In the genomic region with DNA sequence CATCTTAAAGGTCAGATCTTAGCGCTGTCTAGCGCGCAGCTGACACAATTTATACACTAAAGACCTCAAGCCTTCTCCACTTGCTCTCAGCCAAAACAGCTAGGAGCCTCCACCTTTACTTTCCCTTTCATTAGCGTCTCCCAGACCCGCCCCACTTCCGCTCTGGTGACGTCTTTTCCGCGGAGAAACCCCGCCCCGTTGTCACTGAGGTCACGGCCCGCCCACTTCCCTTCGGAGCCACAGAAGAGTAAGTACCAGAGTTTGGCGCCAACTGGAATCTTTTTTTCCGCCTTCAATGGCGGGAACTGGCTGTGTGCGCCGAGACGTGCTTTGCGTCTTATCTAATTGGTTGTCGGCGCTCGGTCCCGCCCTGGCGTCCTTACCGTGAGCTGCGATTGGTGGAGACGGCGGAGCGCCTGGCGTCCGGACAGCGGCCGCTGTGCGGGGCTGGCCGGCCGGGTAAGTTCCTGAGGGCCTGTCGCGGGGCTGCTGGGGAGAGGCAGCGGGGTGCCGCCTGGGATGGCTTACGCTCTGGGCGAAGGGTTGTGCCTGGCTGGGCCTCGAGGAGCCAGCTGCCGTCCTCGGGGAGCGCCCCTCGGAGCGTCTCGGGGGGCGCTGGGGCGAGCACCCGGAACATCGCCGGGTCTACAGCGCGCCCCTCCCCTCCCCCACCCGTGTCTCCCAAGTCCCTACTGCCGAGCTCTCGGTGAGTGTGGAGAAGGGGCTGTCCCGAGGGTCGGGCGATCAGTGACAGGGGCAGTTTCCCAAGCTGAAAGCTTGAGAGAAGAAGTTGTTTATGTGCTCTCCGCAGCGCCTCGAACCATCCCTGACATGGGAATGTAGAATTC, we compare ENCODE assay signal across 8 mouse cellular contexts. TPM values are rescaled to one million over a fixed set of nuclear protein-coding genes. Genes with fewer than 3 reads are reported as not detected.
DNase-seq lines count a peak whose midpoint lies in the region; ATAC-seq and TF ChIP-seq lines count a peak whose summit lies in the region.

A gene (plus strand): TSS at position 418 of the 848 bp plus-strand sequence.

- H3K9ac ChIP-seq in embryonic facial prominence, embryonic 15.5 days = peak within 1 kb of the TSS; percentile 84
- peak within 1 kb of the TSS; percentile 84 for H3K9ac ChIP-seq in limb, embryonic 14.5 days (ENCODE audit: low read depth, low read length, severe bottlenecking)
- peak within 1 kb of the TSS; percentile 76 for H3K9ac ChIP-seq in midbrain, postnatal 0 days (replicated peaks; ENCODE audit: low read length, poor library complexity, severe bottlenecking)

- DNase-seq in 416B (ENCODE audit: low read depth) = peak; percentile 99
- DNase-seq in heart, adult 8-10 months (ENCODE audit: low spot score) = peak; percentile 100
- DNase-seq in kidney, adult 9 months = peak; percentile 100
- peak; percentile 100 for DNase-seq in limb, embryonic 14.5 days (ENCODE audit: low spot score)
- peak; percentile 100 for DNase-seq in midbrain, postnatal 0 days (ENCODE audit: low spot score)
- peak; percentile 97 to 99 for DNase-seq in spleen, postnatal 14 days (ENCODE audit: low spot score in 2 of 2)

- peak; percentile 100 for ATAC-seq in embryonic facial prominence, embryonic 15.5 days (ENCODE audit: insufficient number of reproducible peaks, low FRiP score, low TSS enrichment, low read depth)
- ATAC-seq in limb, embryonic 14.5 days (ENCODE audit: low FRiP score, low read depth) = peak; percentile 99
- peak; percentile 99 for ATAC-seq in midbrain, postnatal 0 days (ENCODE audit: low FRiP score)

- H3K9me3 ChIP-seq in embryonic facial prominence, embryonic 15.5 days (replicated peaks) = no peaks in the 10 kb centered on the region
- no peaks in the 10 kb centered on the region for H3K9me3 ChIP-seq in limb, embryonic 14.5 days (ENCODE audit: control insufficient read depth, low read length)
- H3K9me3 ChIP-seq in midbrain, postnatal 0 days (ENCODE audit: low read length) = no peaks in the 10 kb centered on the region

- no peaks in the 10 kb centered on the region for H3K27me3 ChIP-seq in embryonic facial prominence, embryonic 15.5 days
- no peaks in the 10 kb centered on the region for H3K27me3 ChIP-seq in limb, embryonic 14.5 days (ENCODE audit: control insufficient read depth, insufficient read depth, low read length)
- no peaks in the 10 kb centered on the region for H3K27me3 ChIP-seq in midbrain, postnatal 0 days (ENCODE audit: insufficient read depth, low read length)

- 0 out of 2 replicates have a peak, but pooled peaks cover 4% of the 10 kb centered on the region for H3K36me3 ChIP-seq in embryonic facial prominence, embryonic 15.5 days
- no peaks in the 10 kb centered on the region; the same call in 1 of the 2 replicates for H3K36me3 ChIP-seq in limb, embryonic 14.5 days (ENCODE audit: control insufficient read depth, insufficient read depth, low read length)
- H3K36me3 ChIP-seq in midbrain, postnatal 0 days (ENCODE audit: insufficient read depth, low read length) = no peaks in the 10 kb centered on the region

- peak; percentile 67; the same call in 1 of the 2 replicates for TF ChIP-seq POLR2A in bone marrow, adult 2 months (IDR thresholded peaks at IDR 0.05; ENCODE audit: borderline replicate concordance, control insufficient read depth, low read depth, low read length)
- peak; percentile 79; the same call in 1 of the 2 replicates for TF ChIP-seq POLR2A in limb, embryonic 14.5 days (IDR thresholded peaks at IDR 0.05; ENCODE audit: borderline replicate concordance, extremely low read depth, insufficient read depth, insufficient read length)

- TF ChIP-seq CTCF in bone marrow, adult 2 months (IDR thresholded peaks at IDR 0.05; ENCODE audit: control insufficient read depth, insufficient read depth, low read length) = no peak
- TF ChIP-seq CTCF in midbrain, postnatal 0 days (IDR thresholded peaks at IDR 0.05) = peak; percentile 6; the same call in 1 of the 2 replicates

- WGBS in bone marrow, adult 2 months = under 1% methylated on average over 67 of the region's 67 CpGs
- WGBS in embryonic facial prominence, embryonic 15.5 days = under 1% methylated on average over 67 of the region's 67 CpGs
- under 1% methylated on average over 65 of the region's 67 CpGs for WGBS in limb, embryonic 14.5 days
- under 1% methylated on average over 60 of the region's 67 CpGs for WGBS in midbrain, postnatal 0 days

- H3K4me1 ChIP-seq in bone marrow, adult 2 months (ENCODE audit: control insufficient read depth, insufficient read depth, low read length) = no peaks in the 10 kb centered on the region; the same call in 1 of the 2 replicates
- H3K4me1 ChIP-seq in embryonic facial prominence, embryonic 15.5 days = peaks cover 9% of the 10 kb centered on the region; the same call in 1 of the 2 replicates
- 0 out of 2 replicates have a peak, but pooled peaks cover 7% of the 10 kb centered on the region for H3K4me1 ChIP-seq in limb, embryonic 14.5 days (ENCODE audit: control insufficient read depth, insufficient read depth, low read length)
- H3K4me1 ChIP-seq in midbrain, postnatal 0 days (ENCODE audit: insufficient read depth, low read length) = peaks cover 3% of the 10 kb centered on the region; the same call in 1 of the 2 replicates

- peak within 1 kb of the TSS; percentile 73 for H3K27ac ChIP-seq in bone marrow, adult 2 months (ENCODE audit: control insufficient read depth, insufficient read depth, low read depth, low read length, poor library complexity)
- H3K27ac ChIP-seq in embryonic facial prominence, embryonic 15.5 days (replicated peaks) = peak within 1 kb of the TSS; percentile 88
- peak within 1 kb of the TSS; percentile 82 for H3K27ac ChIP-seq in limb, embryonic 14.5 days (replicated peaks; ENCODE audit: low read depth, low read length)
- H3K27ac ChIP-seq in midbrain, postnatal 0 days (ENCODE audit: low read depth, low read length) = peak within 1 kb of the TSS; percentile 68

- peak within 1 kb of the TSS; percentile 84 for H3K4me3 ChIP-seq in bone marrow, adult 2 months (replicated peaks; ENCODE audit: control insufficient read depth, low read depth, low read length)
- peak within 1 kb of the TSS; percentile 98 for H3K4me3 ChIP-seq in embryonic facial prominence, embryonic 15.5 days (replicated peaks)
- H3K4me3 ChIP-seq in limb, embryonic 14.5 days (replicated peaks; ENCODE audit: low read length) = peak within 1 kb of the TSS; percentile 95
- peak within 1 kb of the TSS; percentile 93 for H3K4me3 ChIP-seq in midbrain, postnatal 0 days (ENCODE audit: low read depth, low read length)

- H3K4me2 ChIP-seq in embryonic facial prominence, embryonic 15.5 days (replicated peaks) = peak within 1 kb of the TSS; percentile 71
- H3K4me2 ChIP-seq in limb, embryonic 14.5 days (replicated peaks; ENCODE audit: low read depth, low read length, severe bottlenecking) = peak within 1 kb of the TSS; percentile 72
- peak within 1 kb of the TSS; percentile 74 for H3K4me2 ChIP-seq in midbrain, postnatal 0 days (ENCODE audit: low read depth, low read length, poor library complexity, severe bottlenecking)

RNA-seq across cellular contexts. Expression of the gene that starts here (rescaled TPM):
- polyA plus RNA-seq in bone marrow, adult 2 months (2011; ENCODE audit: insufficient read depth, insufficient read length, low replicate concordance, missing spikeins) = 5.3 and 11.1 TPM in 2 replicates
- 54.0 and 60.3 TPM in 2 replicates for polyA plus RNA-seq in embryonic facial prominence, embryonic 15.5 days (2015; fragmentation: Nextera tagmentation; extraction: Ambion mirVana)
- 1 to 10 TPM; 5.1 to 7.8 (median 6.9) TPM for total RNA-seq in heart, adult 8-10 months (2022)
- polyA plus RNA-seq in limb, embryonic 14.5 days (2012; rRNA removed) = 10.5 and 13.6 TPM in 2 replicates
- 55.2 and 56.0 TPM in 2 replicates for polyA plus RNA-seq in limb, embryonic 14.5 days (2014; fragmentation: Nextera tagmentation; extraction: Ambion mirVana)
- 36.1 and 50.9 TPM in 2 replicates for total RNA-seq in midbrain, postnatal 0 days (2014; rRNA removed)
- 31.7 and 35.6 TPM in 2 replicates for polyA plus RNA-seq in midbrain, postnatal 0 days (2015; fragmentation: Nextera tagmentation; extraction: Ambion mirVana)

Comparison
In these comparisons a context has a peak if more than half of its experiments do, and no peak if none do; other contexts are left out.
1. Peak in every context shown above with its lines: DNase-seq, ATAC-seq, H3K4me3 ChIP-seq and H3K27ac ChIP-seq.